Mouse (Mus musculus): ENCODE results near the gene Rab6b.

GRCm38 (mm10) chr9:103121546-103121945 is 10.0 kb downstream of the Rab6b start:
- TF ChIP-seq CTCF (IDR thresholded peaks at IDR 0.05; ENCODE audit: low read depth, low read length): no peak
- no peak for TF ChIP-seq POLR2AphosphoS5 (IDR thresholded peaks at IDR 0.05; ENCODE audit: insufficient replicate concordance, low read depth, low read length)
- TF ChIP-seq GATA1 (IDR thresholded peaks at IDR 0.05; ENCODE audit: borderline replicate concordance, low read length): no peak
- no peak for TF ChIP-seq TAL1 (conservative IDR thresholded peaks at IDR 0.05; ENCODE audit: low read depth, low read length)
- TF ChIP-seq GATA2 (IDR thresholded peaks at IDR 0.05; ENCODE audit: borderline replicate concordance, low read depth, low read length): no peak
